Comparison of ENCODE assay signal across 23 mouse cellular contexts in the genomic region with DNA sequence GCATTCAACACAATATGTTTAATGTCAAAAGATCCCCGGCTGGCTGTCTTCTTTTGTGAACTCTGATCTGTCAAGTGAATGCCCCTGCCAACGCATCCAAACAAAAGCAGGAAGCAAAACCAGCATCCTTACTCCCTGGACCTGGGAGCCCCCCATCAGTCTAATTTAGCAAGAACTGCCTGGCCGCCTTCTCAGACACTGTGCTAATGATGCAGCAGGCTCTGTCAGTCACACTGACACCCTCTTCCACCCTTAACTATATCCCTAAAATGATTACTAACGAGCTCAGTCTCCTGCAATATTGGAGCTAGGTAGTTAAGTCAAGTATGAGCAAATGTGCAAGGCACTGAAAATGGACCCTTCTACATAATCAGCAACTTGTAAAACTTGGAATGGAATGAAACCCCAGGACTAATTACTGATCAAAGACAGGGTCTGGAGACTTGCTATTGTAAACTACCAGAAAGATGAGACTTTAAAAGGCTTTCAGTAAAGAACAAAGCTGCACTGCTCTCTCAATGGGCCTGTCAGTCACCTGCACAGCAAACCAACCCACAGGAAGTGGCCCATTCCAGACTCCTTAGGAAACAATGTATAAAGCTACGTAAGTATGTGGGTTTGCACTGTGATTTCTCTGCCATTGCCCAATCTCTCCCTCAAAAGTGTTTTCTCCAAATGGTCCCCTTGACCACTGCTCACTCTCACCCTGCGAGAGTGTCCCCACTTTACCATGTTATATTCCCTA.
A peak's percentile ranks its signal among the peaks of the same experiment; 100 is the strongest.
DNase-seq lines count a peak whose midpoint lies in the region; TF ChIP-seq lines count a peak whose summit lies in the region.
"Had no signal": no experiment of that assay in that cellular context is flagged by ENCODE, and none has a peak within 500 bp of the region (broad histone marks: within the 10 kb centered on the region; RNA-seq: fewer than 3 reads in every experiment).

No protein-coding gene starts in this region.

- no peak for TF ChIP-seq POLR2A in thymus, adult 2 months (IDR thresholded peaks at IDR 0.05; ENCODE audit: control insufficient read depth, extremely low read depth, insufficient read depth, low read length, poor library complexity)
- no peak for TF ChIP-seq POLR2A in cerebellum, adult 2 months (IDR thresholded peaks at IDR 0.05; ENCODE audit: borderline replicate concordance, insufficient read depth, low read length)

- no peaks in the 10 kb centered on the region for H3K27me3 ChIP-seq in thymus, adult 2 months (ENCODE audit: control insufficient read depth, insufficient read depth, low read length)
- no peaks in the 10 kb centered on the region for H3K27me3 ChIP-seq in cerebellum, adult 2 months (ENCODE audit: control insufficient read depth, insufficient read depth, low read length)
- H3K27me3 ChIP-seq: heart, embryonic 13.5 days; hindbrain, embryonic 12.5 days; kidney, embryonic 15.5 days; limb, embryonic 12.5 days had no signal

- no peak for TF ChIP-seq CTCF in thymus, adult 2 months (IDR thresholded peaks at IDR 0.05; ENCODE audit: borderline replicate concordance, control insufficient read depth, extremely low read depth, insufficient read depth, low read length, poor library complexity)
- no peak for TF ChIP-seq CTCF in cerebellum, adult 2 months (IDR thresholded peaks at IDR 0.05; ENCODE audit: borderline replicate concordance, insufficient read depth, low read depth, low read length)

- DNase-seq in embryo, embryonic 10.5 days (ENCODE audit: low spot score) = peak; percentile 4
- no peak for DNase-seq in embryo, embryonic 10 days (ENCODE audit: low spot score)
- DNase-seq in thymus, adult 2 months = peak; percentile 8
- no peak for DNase-seq in thymus, postnatal 10 days (ENCODE audit: low spot score in 2 of 2)
- DNase-seq in ZHBTc4 (ENCODE audit: low read depth, low spot score) = peak; percentile 17
- DNase-seq in naive thymus-derived CD4-positive, alpha-beta T cell, adult 2 months (ENCODE audit: low read depth) = peak; percentile 62
- DNase-seq in cerebellum, adult 2 months = no peak
- DNase-seq in right cerebral cortex, postnatal 36 days (ENCODE audit: low spot score in 2 of 2) = no peak
- DNase-seq: adrenal gland, postnatal 36 days; cerebellum, adult 11-12 months; cerebellum, postnatal 36 days; gastrocnemius, postnatal 36 days; heart, adult 2 months; heart, postnatal 14 days; kidney, adult 11 months; kidney, postnatal 36 days; lung, adult 18-20 months; lung, postnatal 10 days; right cerebral cortex, postnatal 25 days had no signal

- H3K4me3 ChIP-seq in thymus, adult 2 months (ENCODE audit: control insufficient read depth, insufficient read depth, low read length) = no peak overlapping the region
- H3K4me3 ChIP-seq in cerebellum, adult 2 months (replicated peaks; ENCODE audit: insufficient read depth, low read depth, low read length) = no peak overlapping the region
- H3K4me3 ChIP-seq: heart, adult 2 months; heart, embryonic 13.5 days; hindbrain, embryonic 12.5 days; kidney, embryonic 15.5 days; limb, embryonic 12.5 days had no signal

- H3K4me1 ChIP-seq in thymus, adult 2 months (replicated peaks; ENCODE audit: control insufficient read depth, insufficient read depth, low read length) = peaks cover 22% of the 10 kb centered on the region
- no peaks in the 10 kb centered on the region for H3K4me1 ChIP-seq in cerebellum, adult 2 months (ENCODE audit: control insufficient read depth, insufficient read depth, low read length)
- H3K4me1 ChIP-seq: heart, embryonic 13.5 days; hindbrain, embryonic 12.5 days; kidney, embryonic 15.5 days had no signal

- WGBS in thymus, adult 2 months = 74% methylated on average over 6 of the region's 6 CpGs
- WGBS in cerebellum, adult 2 months = 53% methylated on average over 6 of the region's 6 CpGs

- H3K27ac ChIP-seq in thymus, adult 2 months (ENCODE audit: control insufficient read depth, insufficient read depth, low read length) = peak overlapping the region; percentile 22
- no peak overlapping the region for H3K27ac ChIP-seq in cerebellum, adult 2 months (ENCODE audit: insufficient read depth, low read length)
- H3K27ac ChIP-seq: heart, adult 2 months; heart, embryonic 13.5 days; hindbrain, embryonic 12.5 days; kidney, embryonic 15.5 days; limb, embryonic 12.5 days had no signal

- H3K36me3 ChIP-seq in thymus, adult 2 months (ENCODE audit: control insufficient read depth, insufficient read depth, low read length) = no peaks in the 10 kb centered on the region
- H3K36me3 ChIP-seq: heart, embryonic 13.5 days; hindbrain, embryonic 12.5 days; kidney, embryonic 15.5 days; limb, embryonic 12.5 days had no signal

Comparison
In these comparisons a context has a peak if more than half of its experiments do, and no peak if none do; other contexts are left out.
1. DNase-seq: peak in embryo, embryonic 10.5 days (single experiment), thymus, adult 2 months (single experiment), ZHBTc4 (single experiment) and naive thymus-derived CD4-positive, alpha-beta T cell, adult 2 months (single experiment); none in embryo, embryonic 10 days (single experiment), thymus, postnatal 10 days (0 of 2), cerebellum, adult 2 months (0 of 2) and right cerebral cortex, postnatal 36 days (0 of 2).